Mouse (Mus musculus): Measurements from ENCODE around the gene Gm49396.

DNA sequence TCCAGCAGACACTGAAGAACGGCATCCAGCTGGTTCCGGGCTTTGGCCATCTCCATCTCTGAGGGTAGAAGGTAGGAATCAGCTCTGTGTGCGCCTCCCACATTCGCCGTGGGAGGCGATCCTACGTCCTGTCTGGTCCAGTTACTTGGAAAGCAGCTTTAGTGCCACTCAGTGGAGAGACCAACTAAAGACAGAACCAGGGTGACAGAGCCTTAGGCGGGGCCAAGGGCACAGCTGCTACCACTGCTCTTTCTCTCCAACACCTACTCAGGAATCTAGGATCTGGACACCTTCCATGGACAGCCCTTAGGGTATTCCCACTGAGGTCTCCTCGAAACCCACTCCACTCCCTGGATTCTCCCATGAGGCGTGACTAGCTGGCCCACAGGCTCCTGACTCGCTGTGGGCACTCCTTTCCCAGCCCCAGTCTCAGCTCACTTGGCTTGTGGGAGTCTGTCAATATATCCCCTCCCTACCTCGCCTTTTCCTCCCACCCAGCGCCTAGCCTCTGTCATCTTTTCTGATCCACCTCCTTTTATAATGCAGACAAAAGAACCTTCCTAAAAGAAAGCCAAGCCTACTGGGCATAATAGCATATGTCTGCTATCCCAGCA, 5.1 kb upstream of the Gm49396 start:
- TF ChIP-seq EP300 (IDR thresholded peaks at IDR 0.05; ENCODE audit: insufficient read depth, low read depth, low read length) = no peak
- no peak for TF ChIP-seq CTCF (IDR thresholded peaks at IDR 0.05; ENCODE audit: low read depth, low read length)

Data from ES-Bruce4 (cell line).